Mouse (Mus musculus): ENCODE results near the gene Fibp. TPM values are rescaled to one million over a fixed set of nuclear protein-coding genes. Genes with fewer than 3 reads are reported as not detected.

Fibp gene
- polyA plus RNA-seq, 2 experiments: 22.9 to 30.6 TPM

DNA sequence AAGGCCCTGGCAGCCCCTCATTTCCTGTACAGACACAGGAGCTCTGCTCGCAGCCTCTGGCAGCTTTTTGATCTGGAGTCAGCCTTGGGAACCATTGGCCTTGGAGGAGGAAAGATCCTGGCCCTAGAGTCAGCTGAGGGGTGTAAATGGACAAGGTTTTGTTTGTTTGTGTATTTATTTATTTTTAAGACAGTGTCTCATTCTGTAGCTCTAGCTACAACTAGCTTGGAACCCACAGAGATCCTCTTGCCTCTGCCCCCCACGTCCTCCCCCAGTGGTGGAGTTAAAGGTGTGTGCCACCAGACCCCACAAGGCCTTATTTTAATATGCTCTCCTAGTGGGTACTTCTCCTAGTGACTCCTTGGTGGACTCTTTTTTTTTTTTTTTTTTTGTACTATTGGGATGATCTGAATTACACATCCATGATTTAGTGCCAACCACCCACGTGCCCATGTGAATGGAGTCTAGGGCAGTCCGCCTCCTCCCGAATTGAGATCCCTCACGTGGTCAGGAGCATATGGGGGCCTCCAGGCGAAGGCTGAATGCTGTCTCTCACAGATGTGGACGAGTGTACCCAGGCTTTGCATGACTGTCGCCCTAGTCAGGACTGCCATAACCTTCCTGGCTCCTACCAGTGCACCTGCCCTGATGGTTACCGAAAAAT is 16.7 kb downstream of the Fibp start:
- Histone ChIP-seq H3K27ac (no peak overlapping the region), H3K27me3 (ENCODE audit: control insufficient read depth, insufficient read depth, low read length) (peaks cover 28% of the 10 kb centered on the region), H3K4me3 (ENCODE audit: insufficient read depth in 1 of 2, low read depth in 2 of 2, low read length in 2 of 2) (no peak overlapping the region), H3K4me1 (replicated peaks; ENCODE audit: control insufficient read depth in 2 of 2, insufficient read depth in 2 of 2, low read length in 1 of 2) (peaks cover 0 to 2% of the 10 kb centered on the region in 2 experiments; a peak in 1 of 4 replicates), H3K36me3 (replicated peaks; ENCODE audit: control insufficient read depth, insufficient read depth, low read depth) (no peaks in the 10 kb centered on the region), H3K9me3 (ENCODE audit: control insufficient read depth, low read length) (no peaks in the 10 kb centered on the region), H3K9ac (replicated peaks) (no peak overlapping the region), H3K4me2 (ENCODE audit: low read depth) (no peak overlapping the region)
- DNase-seq (ENCODE audit: low read depth in 3 of 3, low spot score in 3 of 3): no peak
- TF ChIP-seq EP300 (IDR thresholded peaks at IDR 0.05; ENCODE audit: low read depth): no peak
- TF ChIP-seq CTCF (IDR thresholded peaks at IDR 0.05; ENCODE audit: low read depth): no peak
- 72% methylated on average over 10 of the region's 10 CpGs for WGBS (ENCODE audit: insufficient replicate concordance)
- ATAC-seq (ENCODE audit: insufficient read depth): no peak

GRCm38 (mm10) chr19:5477668-5478300 is 17.4 kb downstream of the Fibp start:
- Histone ChIP-seq H3K27ac (no peak overlapping the region), H3K9me3 (ENCODE audit: control insufficient read depth, low read length) (no peaks in the 10 kb centered on the region), H3K27me3 (ENCODE audit: control insufficient read depth, insufficient read depth, low read length) (peaks cover 28% of the 10 kb centered on the region), H3K36me3 (replicated peaks; ENCODE audit: control insufficient read depth, insufficient read depth, low read depth) (no peaks in the 10 kb centered on the region), H3K4me2 (ENCODE audit: low read depth) (no peak overlapping the region), H3K4me3 (ENCODE audit: insufficient read depth in 1 of 2, low read depth in 2 of 2, low read length in 2 of 2) (no peak overlapping the region), H3K4me1 (replicated peaks; ENCODE audit: control insufficient read depth in 2 of 2, insufficient read depth in 2 of 2, low read length in 1 of 2) (peaks cover 0 to 2% of the 10 kb centered on the region in 2 experiments; a peak in 1 of 4 replicates), H3K9ac (replicated peaks) (no peak overlapping the region)
- TF ChIP-seq CTCF (IDR thresholded peaks at IDR 0.05; ENCODE audit: low read depth): no peak
- TF ChIP-seq EP300 (IDR thresholded peaks at IDR 0.05; ENCODE audit: low read depth): no peak
- ATAC-seq (ENCODE audit: insufficient read depth) (no peak), DNase-seq (ENCODE audit: low read depth in 3 of 3, low spot score in 3 of 3) (no peak)
- WGBS (ENCODE audit: insufficient replicate concordance): 74% methylated on average over 18 of the region's 18 CpGs

DNA sequence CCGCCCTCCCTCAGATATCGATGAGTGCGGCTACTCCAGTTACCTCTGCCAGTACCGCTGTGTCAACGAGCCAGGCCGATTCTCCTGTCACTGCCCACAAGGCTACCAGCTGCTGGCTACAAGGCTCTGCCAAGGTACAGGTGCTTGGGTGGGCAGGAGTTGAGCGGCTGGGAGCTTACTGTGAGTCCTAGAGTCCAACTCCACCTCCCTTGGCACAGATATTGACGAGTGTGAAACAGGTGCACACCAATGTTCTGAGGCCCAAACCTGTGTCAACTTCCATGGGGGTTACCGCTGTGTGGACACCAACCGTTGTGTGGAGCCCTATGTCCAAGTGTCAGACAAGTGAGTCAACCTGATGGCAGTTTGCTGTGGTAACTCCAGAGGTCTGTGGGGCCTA is 19.6 kb downstream of the Fibp start:
- Histone ChIP-seq H3K4me1 (replicated peaks; ENCODE audit: control insufficient read depth in 2 of 2, insufficient read depth in 2 of 2, low read length in 1 of 2) (no peaks in the 10 kb centered on the region), H3K4me3 (ENCODE audit: insufficient read depth in 1 of 2, low read depth in 2 of 2, low read length in 2 of 2) (no peak overlapping the region), H3K36me3 (replicated peaks; ENCODE audit: control insufficient read depth, insufficient read depth, low read depth) (peaks cover 3% of the 10 kb centered on the region), H3K9ac (replicated peaks) (no peak overlapping the region), H3K27ac (no peak overlapping the region), H3K9me3 (ENCODE audit: control insufficient read depth, low read length) (no peaks in the 10 kb centered on the region), H3K4me2 (ENCODE audit: low read depth) (no peak overlapping the region), H3K27me3 (ENCODE audit: control insufficient read depth, insufficient read depth, low read length) (peaks cover 8% of the 10 kb centered on the region)
- WGBS (ENCODE audit: insufficient replicate concordance): 77% methylated on average over 10 of the region's 10 CpGs
- DNase-seq (ENCODE audit: low read depth in 3 of 3, low spot score in 3 of 3): no peak
- ATAC-seq (ENCODE audit: insufficient read depth): no peak
- TF ChIP-seq EP300 (IDR thresholded peaks at IDR 0.05; ENCODE audit: low read depth) (no peak), CTCF (IDR thresholded peaks at IDR 0.05; ENCODE audit: low read depth) (no peak)

GRCm38 (mm10) chr19:5481398-5481797 is 21.0 kb downstream of the Fibp start:
- TF ChIP-seq CTCF (IDR thresholded peaks at IDR 0.05; ENCODE audit: low read depth): no peak
- TF ChIP-seq EP300 (IDR thresholded peaks at IDR 0.05; ENCODE audit: low read depth): no peak
- no peaks in the 10 kb centered on the region for H3K9me3 ChIP-seq (ENCODE audit: control insufficient read depth, low read length)
- no peak overlapping the region for H3K4me2 ChIP-seq (ENCODE audit: low read depth)
- H3K4me1 ChIP-seq (replicated peaks; ENCODE audit: control insufficient read depth in 2 of 2, insufficient read depth in 2 of 2, low read length in 1 of 2): no peaks in the 10 kb centered on the region
- H3K9ac ChIP-seq (replicated peaks): no peak overlapping the region
- 85% methylated on average over 10 of the region's 10 CpGs for WGBS (ENCODE audit: insufficient replicate concordance)
- H3K4me3 ChIP-seq (ENCODE audit: insufficient read depth in 1 of 2, low read depth in 2 of 2, low read length in 2 of 2): no peak overlapping the region
- H3K27ac ChIP-seq: no peak overlapping the region
- ATAC-seq (ENCODE audit: insufficient read depth) (no peak), DNase-seq (ENCODE audit: low read depth in 3 of 3, low spot score in 3 of 3) (no peak)
- no peaks in the 10 kb centered on the region for H3K27me3 ChIP-seq (ENCODE audit: control insufficient read depth, insufficient read depth, low read length)
- H3K36me3 ChIP-seq (replicated peaks; ENCODE audit: control insufficient read depth, insufficient read depth, low read depth): peaks cover 3% of the 10 kb centered on the region

Measured in liver, embryonic 14.5 days (tissue).